Mouse (Mus musculus): ENCODE measurements around the gene Celsr2. TPM values are rescaled to one million over a fixed set of nuclear protein-coding genes. Genes with fewer than 3 reads are reported as not detected.

The Celsr2 gene
- polyA plus RNA-seq, 1 experiment from 2014 or later = 53.7 TPM

- DNase-seq (ENCODE audit: low spot score) = no peak
- Histone ChIP-seq H3K27ac (replicated peaks) (peak overlapping the region; percentile 85), H3K36me3 (peaks cover 40% of the 10 kb centered on the region), H3K9me3 (replicated peaks) (no peaks in the 10 kb centered on the region), H3K4me1 (peaks cover 51% of the 10 kb centered on the region), H3K27me3 (ENCODE audit: low read depth, poor library complexity, severe bottlenecking) (no peaks in the 10 kb centered on the region), H3K4me3 (peak overlapping the region; percentile 71)
- WGBS = 48% methylated on average over 2 of the region's 2 CpGs
These were observed 30.9 kb downstream of the Celsr2 start for GRCm38 (mm10) chr3:108384425-108384824.

GRCm38 (mm10) chr3:108383485-108384354 is 31.6 kb downstream of the Celsr2 start, which contains the start of gene Psrc1:
TSS of gene Psrc1 (plus strand) at chr3:108383839.
- Histone ChIP-seq H3K4me1 (peaks cover 46% of the 10 kb centered on the region), H3K36me3 (peaks cover 40% of the 10 kb centered on the region), H3K4me3 (peak within 1 kb of the TSS; percentile 71), H3K27ac (replicated peaks) (peak within 1 kb of the TSS; percentile 85), H3K27me3 (ENCODE audit: low read depth, poor library complexity, severe bottlenecking) (no peaks in the 10 kb centered on the region), H3K9me3 (replicated peaks) (no peaks in the 10 kb centered on the region)
- 2% methylated on average over 44 of the region's 44 CpGs for WGBS
- DNase-seq (ENCODE audit: low spot score) = peak; percentile 93

GRCm38 (mm10) chr3:108381945-108382875 is 33.1 kb downstream of the Celsr2 start:
- WGBS = 79% methylated on average over 14 of the region's 14 CpGs

GRCm38 (mm10) chr3:108380695-108381094 is 34.7 kb downstream of the Celsr2 start:
- Histone ChIP-seq H3K4me1 (peaks cover 40% of the 10 kb centered on the region), H3K4me3 (no peak overlapping the region), H3K27me3 (ENCODE audit: low read depth, poor library complexity, severe bottlenecking) (no peaks in the 10 kb centered on the region), H3K36me3 (peaks cover 9% of the 10 kb centered on the region), H3K27ac (replicated peaks) (no peak overlapping the region), H3K9me3 (replicated peaks) (no peaks in the 10 kb centered on the region)
- WGBS = 85% methylated on average over 6 of the region's 6 CpGs
- no peak for DNase-seq (ENCODE audit: low spot score)

More at GRCm38 (mm10) chr3:108381945-108382875, 33.1 kb downstream of the Celsr2 start:
- peak overlapping the region; percentile 85 for H3K27ac ChIP-seq (replicated peaks)
- H3K36me3 ChIP-seq = peaks cover 25% of the 10 kb centered on the region
- H3K4me3 ChIP-seq = peak overlapping the region; percentile 71
- DNase-seq (ENCODE audit: low spot score) = no peak
- no peaks in the 10 kb centered on the region for H3K27me3 ChIP-seq (ENCODE audit: low read depth, poor library complexity, severe bottlenecking)
- H3K9me3 ChIP-seq (replicated peaks) = no peaks in the 10 kb centered on the region
- peaks cover 40% of the 10 kb centered on the region for H3K4me1 ChIP-seq

- H3K4me3 ChIP-seq = no peak overlapping the region
- 81% methylated on average over 7 of the region's 7 CpGs for WGBS
- H3K36me3 ChIP-seq = no peaks in the 10 kb centered on the region
These were observed 36.3 kb downstream of the Celsr2 start for GRCm38 (mm10) chr3:108378875-108379663.

GRCm38 (mm10) chr3:108372691-108373090 is 42.7 kb downstream of the Celsr2 start:
- no peak for DNase-seq (ENCODE audit: low spot score)
- WGBS = 87% methylated on average over 3 of the region's 3 CpGs
- H3K4me1 ChIP-seq = peaks cover 6% of the 10 kb centered on the region; the same call in 1 of the 2 replicates
- no peaks in the 10 kb centered on the region for H3K27me3 ChIP-seq (ENCODE audit: low read depth, poor library complexity, severe bottlenecking)
- no peak overlapping the region for H3K27ac ChIP-seq (replicated peaks)
- H3K4me3 ChIP-seq = no peak overlapping the region
- H3K36me3 ChIP-seq = no peaks in the 10 kb centered on the region
- no peaks in the 10 kb centered on the region for H3K9me3 ChIP-seq (replicated peaks)

More at GRCm38 (mm10) chr3:108378875-108379663, 36.3 kb downstream of the Celsr2 start:
- Histone ChIP-seq H3K27ac (replicated peaks) (no peak overlapping the region), H3K4me1 (peaks cover 26% of the 10 kb centered on the region), H3K9me3 (replicated peaks) (no peaks in the 10 kb centered on the region), H3K27me3 (ENCODE audit: low read depth, poor library complexity, severe bottlenecking) (no peaks in the 10 kb centered on the region)
- DNase-seq (ENCODE audit: low spot score) = no peak

- no peak for DNase-seq (ENCODE audit: low spot score)
- Histone ChIP-seq H3K36me3 (no peaks in the 10 kb centered on the region), H3K4me1 (peaks cover 6% of the 10 kb centered on the region; the same call in 1 of the 2 replicates), H3K4me3 (no peak overlapping the region), H3K27ac (replicated peaks) (no peak overlapping the region), H3K27me3 (ENCODE audit: low read depth, poor library complexity, severe bottlenecking) (no peaks in the 10 kb centered on the region), H3K9me3 (replicated peaks) (no peaks in the 10 kb centered on the region)
- WGBS = 75% methylated on average over 3 of the region's 3 CpGs
These were observed 43.1 kb downstream of the Celsr2 start for GRCm38 (mm10) chr3:108372274-108372673.

- Histone ChIP-seq H3K4me3 (no peak overlapping the region), H3K36me3 (no peaks in the 10 kb centered on the region), H3K4me1 (peaks cover 16% of the 10 kb centered on the region), H3K9me3 (replicated peaks) (no peaks in the 10 kb centered on the region), H3K27me3 (ENCODE audit: low read depth, poor library complexity, severe bottlenecking) (no peaks in the 10 kb centered on the region), H3K27ac (replicated peaks) (no peak overlapping the region)
- DNase-seq (ENCODE audit: low spot score) = no peak
- WGBS = 88% methylated on average over 5 of the region's 5 CpGs
These were observed 46.6 kb downstream of the Celsr2 start for GRCm38 (mm10) chr3:108368721-108369120.

- H3K4me3 ChIP-seq = no peak overlapping the region
- no peak overlapping the region for H3K27ac ChIP-seq (replicated peaks)
- no peaks in the 10 kb centered on the region for H3K9me3 ChIP-seq (replicated peaks)
- WGBS = 79% methylated on average over 3 of the region's 3 CpGs
- no peaks in the 10 kb centered on the region for H3K36me3 ChIP-seq
- H3K27me3 ChIP-seq (ENCODE audit: low read depth, poor library complexity, severe bottlenecking) = no peaks in the 10 kb centered on the region
- peaks cover 19% of the 10 kb centered on the region for H3K4me1 ChIP-seq
- DNase-seq (ENCODE audit: low spot score) = no peak
These were observed 47.5 kb downstream of the Celsr2 start for GRCm38 (mm10) chr3:108367828-108368227.

GRCm38 (mm10) chr3:108367173-108367572 is 48.2 kb downstream of the Celsr2 start:
- Histone ChIP-seq H3K27ac (replicated peaks) (no peak overlapping the region), H3K4me1 (peaks cover 19% of the 10 kb centered on the region), H3K9me3 (replicated peaks) (no peaks in the 10 kb centered on the region), H3K27me3 (ENCODE audit: low read depth, poor library complexity, severe bottlenecking) (no peaks in the 10 kb centered on the region), H3K4me3 (no peak overlapping the region), H3K36me3 (no peaks in the 10 kb centered on the region)
- 68% methylated on average over 9 of the region's 9 CpGs for WGBS
- no peak for DNase-seq (ENCODE audit: low spot score)

GRCm38 (mm10) chr3:108364270-108364995 is 50.9 kb downstream of the Celsr2 start, which contains the start of gene Mybphl:
TSS of gene Mybphl (plus strand) at chr3:108364911.
- H3K27me3 ChIP-seq (ENCODE audit: low read depth, poor library complexity, severe bottlenecking) = no peaks in the 10 kb centered on the region
- DNase-seq (ENCODE audit: low spot score) = no peak
- no peaks in the 10 kb centered on the region for H3K9me3 ChIP-seq (replicated peaks)
- peaks cover 1% of the 10 kb centered on the region; the same call in 1 of the 2 replicates for H3K36me3 ChIP-seq
- H3K4me3 ChIP-seq = no peak within 1 kb of the TSS
- peak within 1 kb of the TSS; percentile 29; the same call in 1 of the 2 replicates for H3K27ac ChIP-seq (replicated peaks)
- WGBS = 80% methylated on average over 9 of the region's 9 CpGs
- peaks cover 37% of the 10 kb centered on the region for H3K4me1 ChIP-seq
